Mouse (Mus musculus) thymus, adult 18-20 months (tissue): ENCODE measurements around the gene Taco1.
A peak's percentile ranks its signal among the peaks of the same experiment; 100 is the strongest.
"Not testable (repeated sequence)": the region's sequence is repeated elsewhere in the genome, so short reads cannot be mapped to it uniquely, and the experiment has no call there.

ENCODE experiments used
- DNase-seq, 2 experiments: peaks; one replicate each; pipeline ENCODE4 v3.0.0; 2022; ENCODE audit warnings: mixed read lengths in 2 of 2

Taco1 gene

DNA sequence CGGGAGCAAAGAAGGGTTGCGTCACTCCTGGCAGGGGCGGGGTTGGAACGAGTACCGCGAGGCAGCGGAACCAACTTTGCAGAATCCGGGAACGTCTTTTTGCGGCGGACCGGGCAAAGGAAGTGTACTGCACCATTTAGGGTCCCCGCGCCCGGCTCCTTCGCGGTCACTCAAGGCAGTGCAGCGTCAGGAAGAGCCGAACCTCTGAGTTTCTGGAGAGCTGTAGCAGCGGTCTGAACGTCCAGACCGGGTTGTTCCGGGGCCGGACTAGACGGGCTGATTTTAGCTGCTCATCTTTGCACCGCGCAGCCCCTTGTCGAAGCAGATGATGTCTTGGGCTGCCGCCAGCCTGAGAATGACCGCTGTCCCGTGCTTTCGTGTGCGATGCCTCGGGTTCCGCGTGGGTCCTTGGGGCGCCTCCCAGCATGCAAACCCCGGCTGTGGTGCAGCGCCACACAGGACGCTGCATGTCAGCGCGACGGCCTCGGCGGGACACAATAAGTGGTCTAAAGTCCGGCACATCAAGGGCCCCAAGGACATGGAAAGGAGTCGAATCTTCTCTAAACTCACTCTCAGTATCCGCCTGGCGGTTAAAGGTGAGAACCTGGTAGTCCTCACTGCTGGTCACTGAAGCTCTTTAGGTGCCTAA lies at the start of gene Taco1:
Gene Taco1, plus strand, starts transcription at position 139 of the 649 bp plus-strand sequence.
- peak; percentile 81 to 82 for DNase-seq

DNA sequence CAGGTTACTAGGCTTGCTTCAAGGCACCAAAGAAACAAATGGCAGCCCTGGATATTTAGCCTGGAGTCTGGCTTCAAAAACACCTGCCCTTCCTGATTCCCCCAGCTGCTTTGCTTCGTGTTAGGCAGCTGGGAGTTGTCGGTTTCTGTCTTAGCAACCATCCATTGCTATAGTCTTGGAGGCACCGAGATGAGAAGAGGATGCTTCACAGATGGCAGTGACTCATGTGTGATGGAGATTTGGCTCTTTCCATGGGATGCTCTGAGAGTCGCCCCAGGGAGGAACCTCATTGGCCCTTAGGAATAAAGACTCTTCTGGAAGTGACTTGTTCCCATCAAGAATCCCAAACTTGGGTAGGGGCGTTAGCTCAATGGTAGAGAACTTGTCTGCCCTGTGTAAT lies 49.4 kb upstream of the Taco1 start:
- no peak for DNase-seq

- DNase-seq, result peak; percentile 51 to 58
These were observed 45.7 kb upstream of the Taco1 start for GRCm38 (mm10) chr11:106020051-106020763.

GRCm38 (mm10) chr11:106025774-106026173 lies 40.1 kb upstream of the Taco1 start:
- no peak for DNase-seq

DNA sequence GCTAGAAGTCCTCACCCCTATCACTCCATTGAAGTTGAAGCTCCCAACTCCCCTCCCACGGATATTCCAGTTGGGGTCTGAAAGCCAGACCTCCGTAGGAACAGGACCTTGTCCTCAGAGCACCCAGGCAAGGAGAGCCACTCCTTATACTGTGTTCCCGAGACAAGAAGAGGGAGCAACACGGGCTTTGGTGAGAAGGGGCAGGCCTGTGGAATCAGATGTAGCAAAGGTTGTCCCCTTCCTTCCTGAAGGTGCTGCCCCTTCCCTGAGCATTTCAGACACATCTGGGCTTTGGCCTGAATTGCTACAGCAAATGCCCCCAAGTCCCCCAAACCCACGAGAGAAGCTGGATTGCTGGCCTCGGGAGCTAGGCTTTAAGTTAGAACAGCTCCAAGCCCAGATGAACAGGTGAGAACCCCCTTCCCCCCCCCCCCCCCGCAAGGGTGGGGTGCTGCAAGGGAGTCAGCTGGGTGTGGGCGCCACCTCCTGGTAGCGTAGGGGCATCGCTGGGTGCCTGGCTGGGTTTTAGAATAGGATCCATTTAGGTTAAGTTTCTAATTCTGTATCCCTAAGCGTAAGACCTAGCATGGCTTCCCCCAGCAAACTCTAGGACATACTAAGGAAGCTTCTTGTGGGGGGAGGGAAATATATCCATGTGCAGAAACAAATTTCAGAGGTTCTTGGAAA lies 39.3 kb upstream of the Taco1 start:
- DNase-seq, result peak; percentile 49 to 53

GRCm38 (mm10) chr11:106027607-106028006 lies 38.3 kb upstream of the Taco1 start:
- no peak for DNase-seq

GRCm38 (mm10) chr11:106032074-106032473 lies 33.8 kb upstream of the Taco1 start:
- DNase-seq, result not testable (repeated sequence)

DNA sequence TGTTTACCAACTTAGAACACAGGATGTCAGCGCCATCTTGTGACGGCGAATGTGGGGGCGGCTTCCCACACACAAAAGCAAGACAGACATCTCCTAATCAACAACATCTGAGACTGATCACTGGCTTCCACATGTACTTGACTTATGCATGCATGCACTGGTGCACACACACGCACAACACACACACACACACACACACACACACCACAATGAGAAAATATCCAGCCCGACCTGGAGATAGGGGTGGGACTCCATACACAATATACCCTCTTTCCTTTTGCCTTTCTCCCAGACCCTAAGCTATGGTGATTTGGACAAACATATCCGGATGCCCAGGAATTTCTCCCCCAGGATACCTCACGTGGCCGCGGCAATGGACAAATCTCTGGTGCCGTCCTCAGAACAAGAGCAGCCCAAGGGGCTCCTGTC lies 32.4 kb upstream of the Taco1 start:
- DNase-seq, result peak in 1 of 2 experiments; percentile 58

GRCm38 (mm10) chr11:106034986-106035385 lies 30.9 kb upstream of the Taco1 start:
- no peak for DNase-seq

- DNase-seq, result peak; percentile 94 to 97
These were observed 29.1 kb upstream of the Taco1 start, which contains the start of gene Dcaf7 for GRCm38 (mm10) chr11:106036548-106037417. Gene Dcaf7 (plus strand): TSS chr11:106036872.

GRCm38 (mm10) chr11:106037418-106037751 lies 28.5 kb upstream of the Taco1 start:
- peak in 1 of 2 experiments; percentile 37 for DNase-seq

DNA sequence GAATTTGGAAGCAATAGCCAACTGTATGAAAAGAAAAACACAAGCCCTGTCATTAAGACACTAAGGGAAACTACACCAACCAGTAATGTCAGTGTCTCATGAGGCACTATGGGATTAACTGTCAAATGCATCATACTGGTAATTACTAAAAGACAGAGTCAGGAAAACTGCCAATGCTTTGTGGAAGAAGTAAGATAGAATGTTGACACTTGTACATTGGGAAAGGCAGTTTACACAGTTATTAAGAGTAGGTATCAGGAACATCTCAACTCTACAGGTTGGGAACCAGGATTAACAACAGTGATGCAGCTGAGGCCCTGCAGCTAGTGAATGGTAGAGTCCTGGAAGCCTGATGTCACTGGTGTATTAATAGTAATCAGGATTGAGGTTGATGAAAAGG lies 21.5 kb upstream of the Taco1 start:
- DNase-seq, result no peak

GRCm38 (mm10) chr11:106045256-106045655 lies 20.6 kb upstream of the Taco1 start:
- no peak for DNase-seq

DNA sequence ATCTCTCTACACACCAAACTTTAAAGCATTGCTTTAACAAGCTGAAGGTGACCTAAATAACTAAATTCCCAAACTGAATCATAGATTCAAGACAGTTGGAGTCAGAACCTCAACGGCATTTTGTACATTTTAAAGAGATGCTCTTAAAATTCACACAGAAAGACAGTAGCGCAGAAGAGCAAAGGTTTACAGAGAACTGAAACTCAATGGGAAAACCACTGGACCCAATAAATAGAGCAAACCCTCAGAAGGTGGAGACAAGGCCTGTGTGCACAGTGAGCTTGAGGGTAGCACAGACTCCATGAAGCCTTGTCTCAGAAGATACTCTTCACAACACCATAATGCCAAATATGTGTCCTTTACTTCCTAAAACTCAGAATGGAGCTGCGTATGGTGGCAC lies 20.1 kb upstream of the Taco1 start:
- no peak for DNase-seq

DNA sequence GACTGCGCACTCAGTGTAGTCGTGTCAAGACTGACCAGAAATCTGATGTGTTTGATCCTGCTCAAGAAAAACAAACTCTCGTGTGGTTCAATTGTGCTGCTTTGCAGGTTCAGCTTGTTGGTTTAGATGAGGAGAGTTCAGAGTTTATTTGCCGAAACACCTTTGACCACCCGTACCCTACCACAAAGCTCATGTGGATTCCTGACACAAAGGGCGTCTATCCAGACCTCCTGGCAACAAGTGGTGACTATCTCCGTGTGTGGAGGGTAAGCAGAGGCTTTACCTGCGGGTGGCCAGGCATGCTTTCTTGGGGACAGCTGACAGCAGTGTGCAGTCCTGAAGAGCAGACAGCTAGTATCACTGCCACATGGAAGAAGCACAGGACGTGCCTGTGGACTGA lies 19.3 kb upstream of the Taco1 start:
- DNase-seq, result no peak

DNA sequence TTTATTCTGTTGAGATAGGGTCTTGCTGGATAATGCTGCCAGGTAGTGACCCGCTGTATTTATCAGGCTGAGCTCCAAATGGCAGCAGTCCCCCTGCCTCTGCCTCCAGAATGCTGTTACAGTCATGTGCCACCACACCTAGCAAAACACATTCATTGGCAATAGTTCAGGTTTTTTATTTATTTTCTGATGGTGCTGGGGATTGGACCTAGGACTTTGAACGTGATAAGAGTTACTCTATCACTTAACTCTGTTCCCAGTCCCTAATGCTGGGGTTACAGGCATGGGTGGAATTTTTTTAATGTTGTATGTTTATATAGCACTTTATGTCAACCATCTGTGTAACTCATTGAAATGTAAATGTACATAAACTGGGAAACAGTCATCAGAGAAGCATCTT lies 11.9 kb upstream of the Taco1 start:
- no peak for DNase-seq

DNA sequence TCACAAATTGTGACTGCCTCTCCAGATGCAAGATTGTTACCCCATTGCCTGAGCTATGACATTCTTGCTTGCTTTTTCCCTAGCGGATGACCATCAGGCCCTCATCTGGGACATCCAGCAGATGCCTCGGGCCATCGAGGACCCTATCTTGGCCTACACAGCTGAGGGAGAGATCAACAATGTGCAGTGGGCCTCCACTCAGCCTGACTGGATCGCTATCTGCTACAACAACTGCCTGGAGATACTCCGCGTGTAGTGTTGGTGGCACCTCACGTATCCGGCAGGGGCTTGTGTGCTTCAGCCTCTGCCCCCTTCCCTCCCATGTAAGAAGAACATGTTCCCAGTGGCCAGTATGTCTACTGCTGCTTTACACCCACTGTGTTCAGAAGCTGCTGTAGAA lies 11.3 kb upstream of the Taco1 start:
- DNase-seq, result no peak

DNA sequence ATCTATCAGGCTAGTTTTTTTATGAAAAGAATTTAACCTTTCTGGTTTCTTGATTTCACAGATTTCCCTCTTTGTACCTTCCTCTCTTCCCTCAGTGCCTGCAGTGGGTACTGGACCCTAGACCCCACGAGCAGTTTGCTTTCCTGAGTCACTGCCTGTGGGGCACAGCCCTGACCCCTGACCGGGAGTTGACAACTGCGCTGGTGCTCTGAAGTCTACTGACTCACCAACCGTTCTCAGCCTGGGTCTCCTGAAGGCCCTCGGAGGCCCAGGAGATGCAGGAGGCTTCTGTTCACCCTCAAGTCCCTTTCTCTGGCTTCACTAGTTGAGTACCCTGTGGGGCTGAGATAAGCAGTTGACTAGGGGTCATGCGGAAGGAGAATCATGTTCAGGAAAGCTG lies 10.5 kb upstream of the Taco1 start:
- no peak for DNase-seq

GRCm38 (mm10) chr11:106056819-106057491 lies 8.9 kb upstream of the Taco1 start:
- DNase-seq, result peak; percentile 35 to 63

GRCm38 (mm10) chr11:106058020-106058419 lies 7.8 kb upstream of the Taco1 start:
- DNase-seq, result no peak

- no peak for DNase-seq
These were observed 5.3 kb upstream of the Taco1 start for GRCm38 (mm10) chr11:106060549-106060948.

DNA sequence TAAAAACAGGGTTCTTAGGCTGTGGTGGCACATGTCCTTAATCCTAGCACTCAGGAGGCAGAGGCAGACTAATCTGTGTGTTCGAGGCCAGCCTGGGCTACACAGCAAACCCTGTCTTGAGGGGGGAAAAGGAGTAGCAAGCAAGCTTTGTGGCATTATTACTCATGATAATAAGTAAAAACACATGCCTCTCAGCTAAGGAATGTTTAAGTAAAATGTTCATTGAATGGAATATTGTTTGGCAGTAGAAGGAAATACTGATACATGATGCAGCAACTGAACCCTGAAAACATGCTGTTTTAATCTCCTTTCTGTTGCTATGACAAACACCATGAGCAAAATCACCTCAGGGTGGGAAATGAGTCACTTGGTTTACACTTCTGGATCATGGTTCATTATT lies 4.5 kb upstream of the Taco1 start:
- no peak for DNase-seq
